Mouse (Mus musculus): Measurements from ENCODE around the gene Klra4. TPM values are rescaled to one million over a fixed set of nuclear protein-coding genes. Genes with fewer than 3 reads are reported as not detected.

The Klra4 gene
- 4.2 TPM for polyA plus RNA-seq (2014; fragmentation: Illumina TruSeq; extraction: RNeasy Lipid Tissue Mini Kit (QIAGEN cat#74804); ENCODE audit: insufficient read depth, low read depth, low replicate concordance)

GRCm38 (mm10) chr6:130067171-130067570 lies at the start of gene Klra4:
Gene Klra4 (minus strand): TSS chr6:130067271.

DNA sequence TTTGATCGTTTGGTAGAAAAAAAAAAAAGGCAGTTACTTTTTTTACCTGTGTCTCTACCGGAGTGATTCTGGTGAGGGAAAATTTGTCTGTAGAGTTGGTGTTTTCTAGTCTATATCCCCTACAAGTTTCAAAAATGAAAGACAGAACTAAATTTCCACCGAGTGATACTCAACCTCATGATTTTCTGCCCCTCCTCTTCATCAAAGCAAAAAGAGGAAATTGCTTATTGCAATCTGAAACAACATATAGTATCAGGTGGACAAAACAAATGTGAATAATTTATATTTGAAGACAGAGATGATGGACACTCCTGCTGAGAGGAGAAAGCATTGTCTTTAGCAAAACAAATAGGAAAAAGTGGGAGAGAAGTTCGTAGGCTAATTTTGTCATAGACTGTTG lies 40.2 kb downstream of the Klra4 start, which contains the start of gene Klra6:
Gene Klra6, minus strand, starts transcription at position 101 of the 400 bp plus-strand sequence.

Other genes starting within 250 kb of the Klra4 start
- gene Gm17631, start 204.6 kb downstream of the Klra4 start, polyA plus RNA-seq (2014; fragmentation: Illumina TruSeq; extraction: RNeasy Lipid Tissue Mini Kit (QIAGEN cat#74804); ENCODE audit: insufficient read depth, low read depth, low replicate concordance), result not detected
- gene Klra17, start 190.6 kb downstream of the Klra4 start, polyA plus RNA-seq (2014; fragmentation: Illumina TruSeq; extraction: RNeasy Lipid Tissue Mini Kit (QIAGEN cat#74804); ENCODE audit: insufficient read depth, low read depth, low replicate concordance), result 0.68 TPM
- 0.33 TPM for gene Klra5, start 149.6 kb downstream of the Klra4 start, polyA plus RNA-seq (2014; fragmentation: Illumina TruSeq; extraction: RNeasy Lipid Tissue Mini Kit (QIAGEN cat#74804); ENCODE audit: insufficient read depth, low read depth, low replicate concordance)
- 0.44 TPM for gene Klra6, start 40.3 kb downstream of the Klra4 start, polyA plus RNA-seq (2014; fragmentation: Illumina TruSeq; extraction: RNeasy Lipid Tissue Mini Kit (QIAGEN cat#74804); ENCODE audit: insufficient read depth, low read depth, low replicate concordance)
- 6.9 TPM for gene Klra8, start 62.6 kb upstream of the Klra4 start, polyA plus RNA-seq (2014; fragmentation: Illumina TruSeq; extraction: RNeasy Lipid Tissue Mini Kit (QIAGEN cat#74804); ENCODE audit: insufficient read depth, low read depth, low replicate concordance)
- gene Klra9, start 125.8 kb upstream of the Klra4 start, polyA plus RNA-seq (2014; fragmentation: Illumina TruSeq; extraction: RNeasy Lipid Tissue Mini Kit (QIAGEN cat#74804); ENCODE audit: insufficient read depth, low read depth, low replicate concordance), result 4.4 TPM
- 2.9 TPM for gene Klra7, start 166.1 kb upstream of the Klra4 start, polyA plus RNA-seq (2014; fragmentation: Illumina TruSeq; extraction: RNeasy Lipid Tissue Mini Kit (QIAGEN cat#74804); ENCODE audit: insufficient read depth, low read depth, low replicate concordance)
- not detected for gene Klra10, start 214.7 kb upstream of the Klra4 start, polyA plus RNA-seq (2014; fragmentation: Illumina TruSeq; extraction: RNeasy Lipid Tissue Mini Kit (QIAGEN cat#74804); ENCODE audit: insufficient read depth, low read depth, low replicate concordance)

Data from lung, adult 10 weeks (tissue).